Mouse (Mus musculus) heart, postnatal 0 days (tissue): ENCODE results near the gene Gm4969.

Experiments used
- CTCF ChIP-seq: IDR thresholded peaks from 2 replicates; pipeline ENCODE4 v1.5.1; 2016; ENCODE audit warnings: antibody characterized with exemption, control low read depth, low read depth
- EP300 ChIP-seq: IDR thresholded peaks from 2 replicates; pipeline ENCODE4 v1.6.1; 2016; ENCODE audit warnings: antibody characterized with exemption, low read depth

DNA sequence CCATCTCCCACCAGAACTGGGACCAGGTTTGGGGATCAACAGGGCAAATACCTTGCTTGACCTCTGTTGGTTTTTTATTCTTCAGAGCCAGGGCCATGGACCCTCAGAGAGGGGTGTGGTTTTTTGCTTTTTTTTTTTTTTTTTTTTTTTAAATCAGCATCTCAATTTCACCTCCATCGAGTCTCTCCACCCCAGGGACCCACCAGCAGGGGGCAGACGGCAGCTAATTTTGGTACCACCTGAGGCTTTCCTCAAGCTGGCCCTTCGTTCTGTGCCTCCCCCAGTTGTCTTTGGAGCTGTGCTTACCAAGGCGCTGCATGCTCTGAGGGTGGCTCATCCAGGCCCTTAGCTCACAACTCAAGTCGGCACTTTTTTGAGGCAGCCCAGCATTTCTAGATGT, 19.2 kb upstream of the Gm4969 start:
- TF ChIP-seq EP300 (no peak), CTCF (peak; percentile 53)
